In the genomic region with DNA sequence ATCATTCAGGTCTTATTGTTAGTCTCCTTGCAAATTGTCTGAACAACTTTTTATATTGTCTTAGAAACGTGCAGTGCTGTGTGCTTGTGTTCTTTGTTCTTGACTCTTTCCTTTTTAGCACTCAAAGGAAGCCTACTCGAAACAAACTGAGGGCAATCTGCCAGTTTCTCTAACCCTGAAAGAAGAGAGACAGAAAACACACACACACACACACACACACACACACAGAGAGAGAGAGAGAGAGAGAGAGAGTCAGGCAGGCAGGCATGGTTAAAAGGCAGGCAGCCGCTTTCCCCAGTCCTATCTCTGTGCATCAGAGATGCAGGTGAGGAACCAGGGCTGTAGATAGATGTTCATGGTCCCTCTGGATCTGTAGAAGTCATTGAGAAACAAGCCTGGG, we compare ENCODE assay signal across 19 mouse cellular contexts.
DNase-seq lines count a peak whose midpoint lies in the region; ATAC-seq and TF ChIP-seq lines count a peak whose summit lies in the region.
"Had no signal": no experiment of that assay in that cellular context is flagged by ENCODE, and none has a peak within 500 bp of the region (broad histone marks: within the 10 kb centered on the region; RNA-seq: fewer than 3 reads in every experiment).

No protein-coding gene starts in this region.

- no peak overlapping the region for H3K4me2 ChIP-seq in forebrain, postnatal 0 days (ENCODE audit: low read depth)
- no peak overlapping the region for H3K4me2 ChIP-seq in forebrain, embryonic 16.5 days (ENCODE audit: low read length)
- H3K4me2 ChIP-seq: midbrain, embryonic 13.5 days; neural tube, embryonic 12.5 days had no signal

- H3K9ac ChIP-seq in forebrain, postnatal 0 days = no peak overlapping the region
- no peak overlapping the region for H3K9ac ChIP-seq in forebrain, embryonic 16.5 days (replicated peaks; ENCODE audit: low read depth, low read length)
- H3K9ac ChIP-seq: liver, embryonic 14.5 days; midbrain, embryonic 13.5 days; neural tube, embryonic 12.5 days had no signal

- H3K9me3 ChIP-seq in forebrain, postnatal 0 days (ENCODE audit: low read length) = no peaks in the 10 kb centered on the region
- no peaks in the 10 kb centered on the region for H3K9me3 ChIP-seq in forebrain, embryonic 16.5 days (ENCODE audit: control insufficient read depth, low read length)
- H3K9me3 ChIP-seq in hindbrain, embryonic 10.5 days = no peaks in the 10 kb centered on the region
- H3K9me3 ChIP-seq: heart, embryonic 10.5 days; midbrain, embryonic 13.5 days; neural tube, embryonic 12.5 days had no signal

- H3K27ac ChIP-seq in forebrain, postnatal 0 days (ENCODE audit: low read depth, low read length) = no peak overlapping the region
- no peak overlapping the region for H3K27ac ChIP-seq in forebrain, embryonic 16.5 days (ENCODE audit: low read length)
- H3K27ac ChIP-seq in hindbrain, embryonic 10.5 days = no peak overlapping the region
- H3K27ac ChIP-seq: heart, embryonic 10.5 days; liver, embryonic 14.5 days; macrophage; midbrain, embryonic 13.5 days; neural tube, embryonic 12.5 days had no signal

- no peaks in the 10 kb centered on the region for H3K36me3 ChIP-seq in forebrain, postnatal 0 days (ENCODE audit: insufficient read depth)
- H3K36me3 ChIP-seq in forebrain, embryonic 16.5 days (ENCODE audit: control insufficient read depth, insufficient read depth) = no peaks in the 10 kb centered on the region
- H3K36me3 ChIP-seq in hindbrain, embryonic 10.5 days = no peaks in the 10 kb centered on the region
- H3K36me3 ChIP-seq: heart, embryonic 10.5 days; midbrain, embryonic 13.5 days; neural tube, embryonic 12.5 days had no signal

- no peaks in the 10 kb centered on the region for H3K27me3 ChIP-seq in forebrain, postnatal 0 days (ENCODE audit: insufficient read depth, low read length)
- no peaks in the 10 kb centered on the region for H3K27me3 ChIP-seq in forebrain, embryonic 16.5 days (replicated peaks; ENCODE audit: control insufficient read depth, insufficient read depth, low read length)
- H3K27me3 ChIP-seq in hindbrain, embryonic 10.5 days (ENCODE audit: insufficient read depth, poor library complexity, severe bottlenecking) = no peaks in the 10 kb centered on the region
- H3K27me3 ChIP-seq: midbrain, embryonic 13.5 days; neural tube, embryonic 12.5 days had no signal

- ATAC-seq in forebrain, postnatal 0 days = peak; percentile 34; the same call in 1 of the 2 replicates
- no peak for ATAC-seq in forebrain, embryonic 16.5 days
- ATAC-seq: hindbrain, embryonic 16.5 days; midbrain, embryonic 13.5 days had no signal

- no peaks in the 10 kb centered on the region for H3K4me1 ChIP-seq in forebrain, postnatal 0 days (ENCODE audit: insufficient read depth)
- peaks cover 4% of the 10 kb centered on the region; the same call in 1 of the 2 replicates for H3K4me1 ChIP-seq in forebrain, embryonic 16.5 days (replicated peaks; ENCODE audit: control insufficient read depth, insufficient read depth, low read length)
- H3K4me1 ChIP-seq in hindbrain, embryonic 10.5 days (replicated peaks) = peaks cover 22% of the 10 kb centered on the region
- H3K4me1 ChIP-seq: heart, embryonic 10.5 days had no signal

- DNase-seq in forebrain, postnatal 0 days = peak; percentile 55
- DNase-seq in right cerebral cortex, adult 18-20 months = peak; percentile 5
- no peak for DNase-seq in right cerebral cortex, postnatal 25 days
- peak; percentile 70 for DNase-seq in induced T-regulatory cell, adult 2 months (ENCODE audit: low read depth)
- DNase-seq in thymus, postnatal 25 days = peak; percentile 66
- DNase-seq in hindbrain, embryonic 10.5 days (ENCODE audit: low spot score) = no peak
- DNase-seq in cerebellum, postnatal 25 days = no peak
- DNase-seq: adrenal gland, postnatal 14 days; cerebellum, postnatal 10 days; gastrocnemius, postnatal 25 days; kidney, adult 2 months; kidney, postnatal 36 days had no signal

- WGBS in forebrain, postnatal 0 days = 19% methylated on average over 3 of the region's 3 CpGs
- WGBS in forebrain, embryonic 16.5 days = 7% methylated on average over 3 of the region's 3 CpGs
- 60% methylated on average over 3 of the region's 3 CpGs for WGBS in hindbrain, embryonic 10.5 days

- no peak for TF ChIP-seq CTCF in forebrain, postnatal 0 days (IDR thresholded peaks at IDR 0.05; ENCODE audit: low read depth)

- no peak overlapping the region for H3K4me3 ChIP-seq in forebrain, postnatal 0 days (ENCODE audit: low read depth, low read length)
- H3K4me3 ChIP-seq in forebrain, embryonic 16.5 days (replicated peaks; ENCODE audit: low read length) = no peak overlapping the region
- no peak overlapping the region for H3K4me3 ChIP-seq in hindbrain, embryonic 10.5 days
- H3K4me3 ChIP-seq: heart, embryonic 10.5 days; midbrain, embryonic 13.5 days; neural tube, embryonic 12.5 days had no signal

Comparison
In these comparisons a context has a peak if more than half of its experiments do, and no peak if none do; other contexts are left out.
1. DNase-seq: peak in forebrain, postnatal 0 days (single experiment), right cerebral cortex, adult 18-20 months (single experiment), induced T-regulatory cell, adult 2 months (single experiment) and thymus, postnatal 25 days (single experiment); none in right cerebral cortex, postnatal 25 days (single experiment), hindbrain, embryonic 10.5 days (single experiment) and cerebellum, postnatal 25 days (0 of 2).